Mouse (Mus musculus): Measurements from ENCODE around the gene Mbnl3. TPM values are rescaled to one million over a fixed set of nuclear protein-coding genes. Genes with fewer than 3 reads are reported as not detected.

Gene Mbnl3
- total RNA-seq, 2 experiments from 2014 or later: 43.9 to 45.1 TPM

Other genes with a start within 250 kb of the Mbnl3 start
- gene Rap2c, start 188.5 kb downstream of the Mbnl3 start, total RNA-seq (2014; fragmentation: Nextera tagmentation): 16.3 and 23.6 TPM in 2 replicates
- 17.2 and 21.6 TPM in 2 replicates for gene Rap2c, start 188.5 kb downstream of the Mbnl3 start, total RNA-seq (2017)